Mouse (Mus musculus): ENCODE data around the gene Med26.

GRCm38 (mm10) chr8:72572507-72572906 is 24.4 kb upstream of the Med26 start:
- TF ChIP-seq POLR2A (IDR thresholded peaks at IDR 0.05; ENCODE audit: borderline replicate concordance, extremely low read depth, insufficient read depth, insufficient read length, poor library complexity, severe bottlenecking) (no peak), CTCF (IDR thresholded peaks at IDR 0.05; ENCODE audit: borderline replicate concordance, extremely low read depth, insufficient read depth, insufficient read length) (no peak)
